Mouse (Mus musculus): ENCODE results near the gene Phf21a. TPM values are rescaled to one million over a fixed set of nuclear protein-coding genes. Genes with fewer than 3 reads are reported as not detected.
A peak's percentile ranks its signal among the peaks of the same experiment; 100 is the strongest.

Gene Phf21a
- polyA plus RNA-seq, 1 experiment = 28.4 TPM

- 2% methylated on average over 62 of the region's 62 CpGs for WGBS
Measured at GRCm38 (mm10) chr2:92388891-92389641, 296.1 kb downstream of the Phf21a start.

GRCm38 (mm10) chr2:92389645-92390044 is 296.7 kb downstream of the Phf21a start:
- Histone ChIP-seq H3K27ac (ENCODE audit: insufficient read depth, low read depth, low read length) (no peak overlapping the region), H3K36me3 (ENCODE audit: control insufficient read depth, insufficient read depth, low read length) (no peaks in the 10 kb centered on the region), H3K4me1 (ENCODE audit: control insufficient read depth, insufficient read depth, insufficient read length, low read length) (no peaks in the 10 kb centered on the region; the same call in 1 of the 2 replicates), H3K4me3 (ENCODE audit: low read depth, low read length) (peak overlapping the region; percentile 67), H3K27me3 (ENCODE audit: control insufficient read depth, insufficient read depth, low read length) (peaks cover 19% of the 10 kb centered on the region)
- 21% methylated on average over 10 of the region's 10 CpGs for WGBS
- TF ChIP-seq POLR2A (IDR thresholded peaks at IDR 0.05; ENCODE audit: low read depth, low read length) (no peak), CTCF (IDR thresholded peaks at IDR 0.05; ENCODE audit: extremely low read depth, insufficient read length, insufficient replicate concordance, low read depth, low read length) (no peak)

More at GRCm38 (mm10) chr2:92388891-92389641, 296.1 kb downstream of the Phf21a start:
- Histone ChIP-seq H3K4me1 (ENCODE audit: control insufficient read depth, insufficient read depth, insufficient read length, low read length) (no peaks in the 10 kb centered on the region; the same call in 1 of the 2 replicates), H3K27ac (ENCODE audit: insufficient read depth, low read depth, low read length) (no peak overlapping the region), H3K27me3 (ENCODE audit: control insufficient read depth, insufficient read depth, low read length) (peaks cover 19% of the 10 kb centered on the region), H3K4me3 (ENCODE audit: low read depth, low read length) (peak overlapping the region; percentile 67), H3K36me3 (ENCODE audit: control insufficient read depth, insufficient read depth, low read length) (no peaks in the 10 kb centered on the region)
- TF ChIP-seq CTCF (IDR thresholded peaks at IDR 0.05; ENCODE audit: extremely low read depth, insufficient read length, insufficient replicate concordance, low read depth, low read length) (no peak), POLR2A (IDR thresholded peaks at IDR 0.05; ENCODE audit: low read depth, low read length) (no peak)

GRCm38 (mm10) chr2:92390206-92390930 is 297.5 kb downstream of the Phf21a start:
- H3K27me3 ChIP-seq (ENCODE audit: control insufficient read depth, insufficient read depth, low read length) = peaks cover 19% of the 10 kb centered on the region
- no peak overlapping the region for H3K27ac ChIP-seq (ENCODE audit: insufficient read depth, low read depth, low read length)
- TF ChIP-seq POLR2A (IDR thresholded peaks at IDR 0.05; ENCODE audit: low read depth, low read length) (no peak), CTCF (IDR thresholded peaks at IDR 0.05; ENCODE audit: extremely low read depth, insufficient read length, insufficient replicate concordance, low read depth, low read length) (no peak)
- H3K4me1 ChIP-seq (ENCODE audit: control insufficient read depth, insufficient read depth, insufficient read length, low read length) = no peaks in the 10 kb centered on the region; the same call in 1 of the 2 replicates
- WGBS = 63% methylated on average over 6 of the region's 6 CpGs
- H3K36me3 ChIP-seq (ENCODE audit: control insufficient read depth, insufficient read depth, low read length) = no peaks in the 10 kb centered on the region
- no peak overlapping the region for H3K4me3 ChIP-seq (ENCODE audit: low read depth, low read length)

GRCm38 (mm10) chr2:92391116-92391515 is 298.2 kb downstream of the Phf21a start:
- TF ChIP-seq POLR2A (IDR thresholded peaks at IDR 0.05; ENCODE audit: low read depth, low read length) (no peak), CTCF (IDR thresholded peaks at IDR 0.05; ENCODE audit: extremely low read depth, insufficient read length, insufficient replicate concordance, low read depth, low read length) (no peak)
- no peaks in the 10 kb centered on the region; the same call in 1 of the 2 replicates for H3K4me1 ChIP-seq (ENCODE audit: control insufficient read depth, insufficient read depth, insufficient read length, low read length)
- no peak overlapping the region for H3K4me3 ChIP-seq (ENCODE audit: low read depth, low read length)
- 87% methylated on average over 8 of the region's 8 CpGs for WGBS
- H3K27ac ChIP-seq (ENCODE audit: insufficient read depth, low read depth, low read length) = no peak overlapping the region
- H3K27me3 ChIP-seq (ENCODE audit: control insufficient read depth, insufficient read depth, low read length) = peaks cover 19% of the 10 kb centered on the region
- no peaks in the 10 kb centered on the region for H3K36me3 ChIP-seq (ENCODE audit: control insufficient read depth, insufficient read depth, low read length)

GRCm38 (mm10) chr2:92391703-92392317 is 298.9 kb downstream of the Phf21a start:
- WGBS = 34% methylated on average over 11 of the region's 11 CpGs
- Histone ChIP-seq H3K27ac (ENCODE audit: insufficient read depth, low read depth, low read length) (no peak overlapping the region), H3K4me1 (ENCODE audit: control insufficient read depth, insufficient read depth, insufficient read length, low read length) (no peaks in the 10 kb centered on the region; the same call in 1 of the 2 replicates), H3K27me3 (ENCODE audit: control insufficient read depth, insufficient read depth, low read length) (peaks cover 19% of the 10 kb centered on the region), H3K4me3 (ENCODE audit: low read depth, low read length) (peak overlapping the region; percentile 14), H3K36me3 (ENCODE audit: control insufficient read depth, insufficient read depth, low read length) (no peaks in the 10 kb centered on the region)
- TF ChIP-seq POLR2A (IDR thresholded peaks at IDR 0.05; ENCODE audit: low read depth, low read length) (no peak), CTCF (IDR thresholded peaks at IDR 0.05; ENCODE audit: extremely low read depth, insufficient read length, insufficient replicate concordance, low read depth, low read length) (no peak)

- Histone ChIP-seq H3K4me3 (ENCODE audit: low read depth, low read length) (peak overlapping the region; percentile 14), H3K36me3 (ENCODE audit: control insufficient read depth, insufficient read depth, low read length) (no peaks in the 10 kb centered on the region), H3K27ac (ENCODE audit: insufficient read depth, low read depth, low read length) (no peak overlapping the region), H3K27me3 (ENCODE audit: control insufficient read depth, insufficient read depth, low read length) (peaks cover 19% of the 10 kb centered on the region), H3K4me1 (ENCODE audit: control insufficient read depth, insufficient read depth, insufficient read length, low read length) (no peaks in the 10 kb centered on the region; the same call in 1 of the 2 replicates)
- WGBS = 7% methylated on average over 26 of the region's 26 CpGs
- TF ChIP-seq CTCF (IDR thresholded peaks at IDR 0.05; ENCODE audit: extremely low read depth, insufficient read length, insufficient replicate concordance, low read depth, low read length) (no peak), POLR2A (IDR thresholded peaks at IDR 0.05; ENCODE audit: low read depth, low read length) (no peak)
Measured at GRCm38 (mm10) chr2:92392318-92393264, 299.7 kb downstream of the Phf21a start.

All from small intestine, adult 2 months (tissue).